25 mouse cellular contexts compared by ENCODE assay signal in the genomic region with DNA sequence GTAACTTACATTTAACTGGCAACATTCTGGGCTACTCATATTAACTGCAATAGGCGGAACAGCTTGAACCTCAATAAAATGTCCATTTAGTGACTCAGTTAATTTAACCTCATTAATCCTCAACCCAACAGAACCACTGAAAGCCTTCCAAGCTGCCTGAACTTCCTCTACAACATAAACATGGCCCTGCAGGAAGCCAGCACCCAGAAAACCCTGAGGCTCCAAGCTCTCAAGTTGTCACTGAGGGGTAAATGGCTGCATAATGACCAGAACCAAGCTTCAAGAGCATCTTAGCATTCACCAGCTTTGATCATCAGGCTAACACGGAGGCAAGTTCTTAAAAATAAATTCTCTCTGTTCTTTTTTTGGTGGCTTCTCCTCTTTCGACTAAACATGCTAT.
"Had no signal": no experiment of that assay in that cellular context is flagged by ENCODE, and none has a peak within 500 bp of the region (broad histone marks: within the 10 kb centered on the region; RNA-seq: fewer than 3 reads in every experiment).

No protein-coding gene starts in this region.

- H3K9ac ChIP-seq: heart, embryonic 13.5 days; heart, embryonic 15.5 days; hindbrain, embryonic 15.5 days; kidney, embryonic 15.5 days; limb, embryonic 12.5 days; liver, embryonic 13.5 days had no signal

- H3K4me3 ChIP-seq: heart, adult 2 months; heart, embryonic 13.5 days; heart, embryonic 15.5 days; hindbrain, embryonic 15.5 days; kidney, embryonic 15.5 days; left cerebral cortex, adult 2 months; limb, embryonic 10.5 days; limb, embryonic 12.5 days; liver, embryonic 13.5 days had no signal

- H3K27me3 ChIP-seq: heart, embryonic 13.5 days; heart, embryonic 15.5 days; hindbrain, embryonic 15.5 days; kidney, embryonic 15.5 days; limb, embryonic 12.5 days; liver, embryonic 13.5 days had no signal

- DNase-seq: gastrocnemius, postnatal 14 days; gastrocnemius, postnatal 36 days; heart, adult 11 months; heart, adult 2 months; heart, postnatal 14 days; heart, postnatal 36 days; kidney, adult 11 months; kidney, adult 2 months; kidney, adult 9 months; kidney, postnatal 14 days; kidney, postnatal 36 days; liver; liver, embryonic 13.5 days had no signal

- H3K9me3 ChIP-seq: heart, embryonic 13.5 days; heart, embryonic 15.5 days; hindbrain, embryonic 15.5 days; kidney, embryonic 15.5 days; limb, embryonic 10.5 days; limb, embryonic 12.5 days; liver, embryonic 13.5 days had no signal

- H3K4me1 ChIP-seq: heart, embryonic 13.5 days; heart, embryonic 15.5 days; hindbrain, embryonic 15.5 days; kidney, embryonic 15.5 days; liver, embryonic 13.5 days had no signal

- H3K27ac ChIP-seq: heart, adult 2 months; heart, embryonic 13.5 days; heart, embryonic 15.5 days; hindbrain, embryonic 15.5 days; hindbrain, postnatal 0 days; kidney, embryonic 15.5 days; kidney, postnatal 0 days; left cerebral cortex, adult 2 months; limb, embryonic 10.5 days; limb, embryonic 12.5 days; liver, embryonic 13.5 days had no signal

- H3K4me2 ChIP-seq: heart, embryonic 11.5 days; heart, embryonic 13.5 days; heart, embryonic 15.5 days; hindbrain, embryonic 15.5 days; kidney, embryonic 15.5 days; limb, embryonic 12.5 days; liver, embryonic 11.5 days; liver, embryonic 13.5 days had no signal

- H3K36me3 ChIP-seq: heart, embryonic 13.5 days; heart, embryonic 15.5 days; hindbrain, embryonic 15.5 days; kidney, embryonic 15.5 days; limb, embryonic 10.5 days; limb, embryonic 12.5 days; liver, embryonic 13.5 days had no signal

- ATAC-seq: hindbrain, postnatal 0 days; intestine, embryonic 16.5 days had no signal
